Mouse (Mus musculus) induced T-regulatory cell, adult 2 months (primary cell): ENCODE measurements around the gene Fbxo42.
A peak's percentile ranks its signal among the peaks of the same experiment; 100 is the strongest.

Source experiments
- DNase-seq: peaks from one replicate; pipeline ENCODE4 v3.0.0-alpha.2; 2012; ENCODE audit warnings: low read depth

Fbxo42 gene

DNA sequence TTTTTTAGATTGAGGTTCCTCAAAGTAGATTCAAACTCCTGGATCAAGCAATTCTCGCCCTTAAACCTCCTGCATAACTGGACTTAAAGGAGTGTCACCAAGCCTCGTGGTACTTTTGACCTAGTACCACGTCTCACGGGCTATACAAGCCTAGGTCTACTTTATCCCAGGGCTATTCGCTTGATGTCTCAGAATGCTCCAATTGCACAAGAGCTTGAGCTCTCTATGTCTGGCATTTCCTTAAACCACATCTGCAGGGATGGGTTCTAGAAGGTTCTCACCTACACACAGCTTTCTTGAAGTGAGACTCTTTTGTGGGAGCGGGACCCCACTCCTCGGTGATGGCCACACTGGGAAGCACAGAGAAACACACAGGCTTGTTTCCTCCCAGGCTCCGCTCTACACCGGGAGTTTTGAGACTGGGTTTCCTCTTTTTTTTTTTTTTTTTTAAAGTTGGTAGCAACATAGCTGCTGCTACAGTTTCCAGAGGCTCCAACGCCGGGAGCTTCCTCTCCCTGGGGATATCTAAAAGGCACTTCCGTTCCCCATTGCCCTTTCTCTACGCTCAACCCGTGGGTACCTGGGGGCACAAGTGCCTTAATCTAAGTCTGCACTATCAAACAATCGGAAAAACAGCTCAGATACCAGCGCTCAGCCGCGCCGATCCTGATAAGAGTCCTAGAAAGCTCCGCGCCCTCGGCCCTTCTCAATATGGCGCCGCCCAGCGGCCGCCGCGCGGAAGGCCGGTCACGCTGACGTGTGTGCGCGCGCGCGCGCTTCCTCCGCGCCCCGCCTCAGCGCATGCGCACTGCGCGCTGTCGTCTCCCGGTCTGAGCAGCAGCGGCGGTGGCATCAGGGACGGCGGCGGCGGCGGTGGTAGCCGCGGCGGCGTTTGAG lies at the start of gene Fbxo42:
Gene Fbxo42, plus strand, starts transcription at position 802 of the 897 bp plus-strand sequence.
- DNase-seq = peak; percentile 97

DNA sequence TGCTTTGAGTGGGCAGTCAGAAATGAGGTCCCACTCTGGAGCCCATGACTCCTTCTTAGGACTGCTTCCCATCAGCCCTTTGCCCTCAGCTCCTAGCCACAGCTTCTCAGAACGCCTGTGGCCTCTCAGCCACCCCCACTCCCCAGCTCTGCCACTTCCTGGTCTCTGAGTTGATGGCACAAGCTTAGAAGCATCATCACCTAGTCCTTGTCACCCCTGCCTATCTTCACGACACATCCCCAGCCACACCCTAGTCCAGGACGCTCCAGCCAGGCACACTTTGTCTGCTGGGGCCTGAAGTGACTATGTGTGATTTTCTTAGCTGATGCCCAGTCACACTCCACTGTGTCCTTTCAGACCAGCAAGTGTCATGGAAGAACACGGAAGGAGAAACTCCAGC lies 48.8 kb upstream of the Fbxo42 start:
- DNase-seq = no peak

DNA sequence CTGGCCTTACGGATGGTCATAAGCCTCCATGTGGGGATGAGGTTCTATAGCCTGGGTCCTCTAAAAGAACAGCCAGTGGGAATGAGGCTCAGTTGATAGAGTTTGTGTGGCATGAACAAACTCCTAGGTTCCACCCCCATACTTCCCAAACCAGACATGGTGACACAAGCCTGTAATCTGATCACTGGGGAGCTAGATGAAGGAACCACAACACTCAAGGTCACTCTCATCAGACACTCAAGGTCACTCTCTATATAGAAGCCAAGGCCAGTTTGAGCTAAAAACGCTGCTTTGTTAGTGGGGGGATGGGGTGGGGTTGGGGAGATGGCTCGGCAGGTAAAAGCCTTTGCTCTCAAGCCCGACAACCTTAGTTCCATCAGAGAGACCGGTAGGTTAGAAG lies 47.8 kb upstream of the Fbxo42 start:
- DNase-seq = no peak

DNA sequence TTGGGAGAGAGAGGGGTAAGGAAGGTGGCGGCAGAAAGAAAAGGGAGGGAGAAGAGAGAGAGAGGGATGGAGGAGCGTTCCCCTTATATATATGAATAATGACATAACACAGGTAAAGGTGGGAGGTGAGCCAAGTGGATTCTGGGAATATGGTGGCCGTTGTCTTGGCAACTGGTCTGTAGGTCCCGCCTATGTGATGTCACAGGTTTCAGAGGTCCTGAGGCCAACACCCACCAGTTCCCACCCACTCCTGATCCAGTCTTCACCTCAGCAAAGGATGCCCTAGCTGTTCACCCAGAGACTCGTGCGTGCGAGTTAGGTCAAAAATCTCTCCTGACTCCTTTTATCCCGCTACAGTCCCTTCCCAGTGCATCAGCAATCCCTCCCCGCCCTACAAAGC lies 46.4 kb upstream of the Fbxo42 start:
- DNase-seq = no peak

DNA sequence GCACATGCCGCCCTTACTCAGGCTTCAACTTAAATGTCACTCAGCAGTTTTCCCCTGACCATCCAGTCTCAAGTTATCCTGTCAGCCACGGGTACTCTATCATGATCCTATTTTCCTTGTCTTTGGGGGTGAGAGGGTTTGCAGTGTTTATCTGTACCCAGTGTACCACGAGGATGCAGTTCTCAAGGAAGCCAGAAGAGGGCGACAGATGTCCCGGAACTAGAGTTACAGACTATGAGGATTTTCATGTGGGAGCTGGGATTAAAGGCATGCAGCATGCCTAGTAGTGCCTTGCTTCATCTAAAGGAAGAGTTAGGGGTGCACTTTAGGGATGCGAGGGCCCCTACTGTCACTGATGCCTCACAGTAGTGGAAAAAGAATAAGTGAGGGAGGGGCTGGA lies 45.9 kb upstream of the Fbxo42 start:
- peak; percentile 58 for DNase-seq

DNA sequence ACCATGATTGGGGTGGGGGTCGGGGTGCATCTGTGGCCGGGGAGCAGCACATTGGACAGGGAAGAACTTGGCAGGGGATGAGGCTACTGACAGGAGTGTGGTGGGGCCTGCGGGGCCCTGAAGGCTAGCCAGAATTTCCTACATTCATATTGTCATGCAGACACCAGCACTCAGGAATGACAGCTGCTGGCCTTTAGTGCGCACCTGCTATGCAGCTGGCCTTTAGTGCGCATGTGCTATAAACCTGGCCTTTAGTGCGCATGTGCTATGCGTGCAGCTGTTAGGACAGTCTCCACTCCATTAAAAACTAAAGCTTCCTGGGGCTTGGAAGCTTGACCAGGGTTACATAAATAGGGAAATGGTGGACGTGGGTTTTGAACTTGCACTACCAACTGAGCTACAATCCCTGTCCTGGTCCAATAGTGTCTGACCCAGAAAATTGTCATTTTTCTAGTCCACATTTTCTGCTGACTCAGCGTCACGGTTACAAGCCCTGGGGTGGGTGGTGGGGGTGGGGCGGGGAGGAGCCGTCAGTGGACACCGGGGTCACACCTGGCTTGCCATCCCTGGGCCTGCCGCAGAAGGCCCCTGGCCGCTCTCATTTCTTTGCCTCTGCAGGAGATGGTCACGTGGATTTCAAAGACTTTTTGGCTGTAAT lies 41.1 kb upstream of the Fbxo42 start:
- no peak for DNase-seq

DNA sequence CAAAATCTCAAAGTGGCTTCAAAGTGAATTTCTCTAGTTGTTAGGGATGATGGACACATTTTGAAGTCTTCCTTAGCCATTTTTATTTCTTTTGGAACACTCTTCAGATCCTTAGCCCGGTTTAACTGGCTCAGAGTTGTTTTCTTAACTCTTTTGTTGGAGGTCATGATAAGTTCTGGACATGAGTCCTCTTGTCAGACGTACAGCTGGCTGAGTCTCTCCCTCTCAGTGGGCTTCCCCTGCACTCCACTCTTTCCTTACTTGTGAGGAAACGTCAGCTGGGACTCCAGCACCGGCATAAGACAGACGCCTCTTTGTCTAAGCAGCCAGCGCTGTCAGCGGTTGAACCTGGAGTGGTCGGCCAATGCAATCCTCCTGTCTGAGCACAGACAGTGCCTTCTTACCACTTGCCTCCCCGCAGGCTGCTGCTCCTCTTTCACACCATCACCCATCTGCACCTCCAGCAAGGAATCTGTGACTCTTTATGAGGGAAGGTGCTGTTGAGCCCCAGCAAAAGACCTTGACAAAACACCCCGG lies 39.4 kb upstream of the Fbxo42 start:
- no peak for DNase-seq

DNA sequence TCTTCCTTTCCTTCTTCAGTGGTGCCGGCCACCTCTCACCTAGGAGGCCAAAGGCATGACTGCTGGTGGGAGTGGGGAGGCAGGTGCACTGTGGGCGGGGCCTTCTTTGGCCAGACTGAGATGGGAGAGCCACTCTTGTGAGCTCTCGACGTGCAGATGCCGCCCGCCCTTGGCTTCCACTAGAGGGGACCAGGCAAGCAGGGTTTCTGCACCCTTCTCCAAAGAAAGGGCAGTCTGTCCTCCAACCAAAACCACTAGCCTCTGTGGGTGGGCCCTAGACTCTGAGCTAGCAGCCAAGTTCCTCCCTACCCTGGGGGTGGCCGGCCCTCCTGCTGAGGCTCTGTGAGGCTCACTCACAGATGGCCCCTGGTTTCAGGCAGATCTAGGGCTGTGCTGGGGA lies 33.9 kb upstream of the Fbxo42 start:
- DNase-seq = no peak

DNA sequence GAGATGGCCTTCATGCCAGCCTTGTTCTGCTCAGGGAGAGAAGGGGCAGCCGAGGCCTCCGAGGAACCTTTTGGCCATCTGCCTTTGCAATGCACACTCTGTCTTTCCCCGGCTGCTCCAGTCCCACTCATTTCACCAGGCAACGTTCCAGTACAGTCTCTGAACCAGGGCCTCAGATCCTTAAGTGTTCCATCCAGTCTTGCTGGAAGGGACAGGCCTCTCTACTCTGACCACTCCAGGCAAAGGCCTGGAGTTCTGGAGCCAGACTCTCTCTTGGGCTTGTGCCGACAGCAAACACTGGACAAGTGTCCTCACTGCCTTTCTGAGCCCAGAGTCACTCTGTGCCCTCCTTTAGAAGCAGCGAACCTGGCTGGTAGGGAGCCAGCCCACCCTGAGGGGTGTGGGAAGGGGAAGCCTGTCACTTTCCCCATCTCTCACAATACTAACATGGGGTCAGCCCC lies 33.2 kb upstream of the Fbxo42 start:
- DNase-seq = no peak

DNA sequence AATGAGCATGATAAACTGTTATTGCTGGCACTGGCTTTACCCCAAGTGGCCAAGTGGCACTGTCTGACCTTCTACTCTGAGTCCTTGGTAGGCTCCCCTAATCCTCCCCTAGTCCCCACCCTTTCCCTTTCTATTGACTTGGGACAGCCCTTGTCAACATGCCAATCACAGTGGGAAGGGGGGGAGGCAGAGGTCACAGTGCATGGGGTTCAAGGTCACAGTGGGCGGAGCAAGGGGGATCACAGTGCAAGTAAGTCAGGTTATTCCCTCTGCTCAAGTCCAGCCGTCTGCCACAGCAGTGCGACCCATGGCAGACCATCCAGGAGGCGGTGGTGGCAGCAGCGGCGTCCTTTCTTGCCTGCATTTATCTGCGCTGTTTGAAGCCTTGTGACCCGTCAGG lies 32.3 kb upstream of the Fbxo42 start:
- DNase-seq = no peak

DNA sequence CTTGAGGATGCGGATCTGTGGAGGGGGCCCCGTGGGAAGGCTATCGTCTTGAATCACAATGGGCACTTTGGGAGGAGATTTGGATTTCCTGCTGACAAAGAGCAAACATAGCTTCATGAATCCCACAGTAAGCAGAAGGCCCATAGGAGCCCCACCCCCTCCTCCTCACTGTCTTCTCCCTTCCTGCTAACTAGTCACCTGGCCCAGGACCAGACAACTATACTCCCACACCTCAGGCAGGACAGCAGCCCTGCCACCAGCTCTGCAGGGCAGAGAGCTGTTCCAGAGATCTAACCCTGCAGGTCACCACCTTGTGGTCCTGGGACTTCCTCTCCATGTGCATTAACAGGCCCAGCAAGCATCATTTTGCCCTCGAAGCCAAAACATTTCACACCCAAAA lies 29.0 kb upstream of the Fbxo42 start:
- no peak for DNase-seq

DNA sequence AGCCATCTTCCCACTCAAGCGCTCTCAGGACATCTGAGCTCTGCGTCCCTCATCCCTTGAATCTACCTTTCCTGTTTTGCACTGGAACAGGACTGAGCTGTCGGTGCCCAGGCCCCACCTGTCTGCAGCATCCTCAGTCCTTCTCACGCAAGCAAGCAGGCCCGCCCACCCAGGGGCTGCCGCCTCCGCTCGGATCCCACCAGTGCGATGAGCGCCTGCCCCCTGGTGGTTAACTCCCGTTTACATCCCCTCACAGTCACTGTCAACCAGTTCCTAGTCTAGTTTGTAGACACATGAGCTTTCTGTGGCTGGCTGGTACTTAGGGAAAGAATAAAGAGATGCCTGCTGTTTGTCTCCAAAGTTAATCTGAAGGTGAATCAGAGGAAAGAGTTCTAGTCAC lies 27.0 kb upstream of the Fbxo42 start:
- DNase-seq = peak; percentile 48

DNA sequence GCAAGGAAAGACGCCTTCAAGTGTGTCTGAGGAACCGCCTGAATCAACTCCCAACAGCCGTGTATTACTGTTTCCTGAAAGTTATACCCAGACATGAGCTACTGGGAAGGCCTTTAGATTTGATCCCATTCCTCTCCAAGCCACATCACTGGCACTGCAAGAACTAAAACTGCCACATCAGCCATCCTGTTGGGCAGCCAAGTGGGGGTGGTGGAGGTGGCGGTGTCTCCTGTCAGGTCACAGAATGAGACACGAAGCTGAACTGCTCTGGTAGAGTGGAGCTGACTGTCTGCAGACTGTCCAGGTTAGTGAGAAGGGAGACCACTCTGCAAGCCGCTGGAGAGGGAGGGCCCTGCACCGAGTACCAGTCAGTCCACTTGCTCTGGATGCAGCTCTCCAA lies 25.1 kb upstream of the Fbxo42 start:
- no peak for DNase-seq

DNA sequence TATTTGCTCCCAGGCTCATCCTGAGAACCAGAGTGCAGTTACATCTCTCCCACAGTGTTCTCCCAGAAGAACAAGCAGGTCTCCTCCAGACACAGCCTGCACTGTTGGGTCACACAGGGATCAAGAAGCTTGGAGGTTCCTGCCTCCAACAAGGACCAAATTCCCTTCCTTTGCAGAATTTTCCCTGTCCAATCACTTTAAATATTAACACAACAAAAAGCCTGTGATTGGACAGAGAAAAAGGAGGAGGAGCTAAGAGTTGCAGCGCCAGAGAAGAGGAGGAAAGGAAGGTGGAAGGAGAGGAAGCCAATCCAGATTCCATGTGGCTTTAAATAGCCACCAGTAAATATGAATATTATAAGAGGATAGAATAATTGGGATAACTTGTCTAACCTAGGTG lies 24.6 kb upstream of the Fbxo42 start:
- no peak for DNase-seq

DNA sequence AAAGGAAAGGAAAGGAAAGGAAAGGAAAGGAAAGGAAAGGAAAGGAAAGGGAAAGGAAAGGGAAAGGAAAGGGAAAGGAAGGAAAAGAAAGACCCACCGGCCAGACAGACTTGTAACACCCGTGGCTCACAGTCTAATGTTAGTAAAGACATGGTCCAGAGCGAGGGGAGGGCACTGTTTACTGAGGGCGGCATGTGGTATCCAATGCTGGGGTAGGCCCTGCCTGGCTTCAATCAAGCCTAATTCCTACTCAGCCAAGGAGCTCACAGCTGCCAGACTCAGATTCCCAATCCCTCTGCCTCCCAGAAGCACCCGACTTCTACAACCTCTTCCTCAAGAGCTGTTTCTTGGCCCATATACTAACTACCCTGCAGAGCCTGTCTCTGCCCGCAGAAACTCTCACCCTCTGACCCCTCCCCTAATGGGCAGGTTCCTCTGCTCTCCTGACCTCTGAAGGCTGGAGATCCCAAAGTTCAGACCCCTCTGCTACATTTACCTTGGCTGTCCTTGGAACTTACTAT lies 18.5 kb upstream of the Fbxo42 start:
- no peak for DNase-seq

DNA sequence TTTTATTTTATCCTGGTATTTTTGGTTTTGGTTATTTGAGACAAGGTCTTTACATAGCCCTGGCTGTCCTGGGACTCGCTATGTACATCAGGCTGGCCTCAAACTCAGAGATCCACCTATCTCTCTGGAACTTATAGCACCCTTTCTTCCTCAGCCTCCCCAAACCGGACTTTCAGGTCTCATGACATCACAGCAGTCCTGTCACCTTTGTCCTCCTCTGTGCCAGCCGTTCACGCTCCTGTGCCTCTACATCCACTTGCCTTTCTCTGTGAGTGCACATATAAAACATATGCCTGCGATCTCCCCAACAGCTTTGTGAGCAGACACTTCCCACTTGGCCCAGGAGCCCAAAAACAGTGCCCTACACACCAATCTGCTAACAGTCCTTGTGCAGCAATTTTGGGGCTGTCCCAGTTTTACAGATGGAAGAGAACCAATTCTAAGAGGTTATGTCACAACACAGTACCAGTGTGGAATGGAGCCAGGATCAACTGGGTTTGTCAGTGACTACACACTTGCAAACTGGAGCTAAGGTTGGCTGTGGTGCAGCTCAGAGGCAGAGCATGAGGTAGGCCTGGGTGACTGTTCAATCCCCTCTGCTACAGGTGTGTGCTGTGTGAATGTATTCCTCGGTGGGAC lies 16.9 kb upstream of the Fbxo42 start:
- no peak for DNase-seq

DNA sequence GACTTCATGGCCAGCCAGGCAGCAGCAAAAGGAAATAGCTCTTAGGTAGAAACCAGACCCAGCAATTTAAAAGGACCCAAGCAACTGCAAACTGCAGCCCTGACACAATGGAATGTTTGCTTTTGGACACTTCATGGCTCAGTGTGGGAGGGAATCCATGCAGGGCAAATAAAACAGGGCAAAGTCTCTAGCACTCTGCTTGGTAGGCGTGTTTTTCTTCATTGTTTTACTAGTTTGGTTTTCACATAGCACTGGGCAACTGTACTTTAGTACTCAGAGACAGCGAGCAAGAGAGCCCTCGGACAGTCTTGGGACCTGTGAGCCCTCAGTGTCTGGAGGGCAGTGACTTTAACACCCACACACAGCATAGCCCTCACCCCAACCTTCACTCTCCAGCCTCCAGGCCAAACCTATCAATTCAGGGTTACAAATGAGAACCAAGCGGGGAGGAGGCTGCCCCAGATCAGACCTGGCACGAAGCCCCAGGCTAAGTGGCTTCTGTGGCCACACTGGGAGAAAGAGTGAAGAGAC lies 16.1 kb upstream of the Fbxo42 start:
- no peak for DNase-seq

DNA sequence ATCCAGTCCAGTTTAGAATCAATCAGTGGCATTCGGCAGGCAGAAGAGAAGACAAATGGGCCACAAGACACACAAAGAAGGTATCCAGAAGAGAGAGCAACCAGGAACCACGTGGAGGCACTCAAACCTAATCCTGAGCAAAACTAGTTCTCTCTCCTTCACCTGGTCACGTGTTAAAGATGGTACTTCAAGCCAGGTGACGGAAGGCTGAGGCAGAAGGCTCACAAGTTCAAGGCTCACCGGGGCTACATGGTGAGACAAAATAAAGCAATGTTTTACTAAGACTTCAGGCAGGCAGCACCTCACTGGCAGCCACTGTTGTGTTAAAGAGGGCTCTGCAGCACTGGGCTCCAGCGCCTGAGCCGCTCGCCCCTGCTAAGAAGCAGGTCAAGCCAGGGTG lies 15.5 kb upstream of the Fbxo42 start:
- no peak for DNase-seq

DNA sequence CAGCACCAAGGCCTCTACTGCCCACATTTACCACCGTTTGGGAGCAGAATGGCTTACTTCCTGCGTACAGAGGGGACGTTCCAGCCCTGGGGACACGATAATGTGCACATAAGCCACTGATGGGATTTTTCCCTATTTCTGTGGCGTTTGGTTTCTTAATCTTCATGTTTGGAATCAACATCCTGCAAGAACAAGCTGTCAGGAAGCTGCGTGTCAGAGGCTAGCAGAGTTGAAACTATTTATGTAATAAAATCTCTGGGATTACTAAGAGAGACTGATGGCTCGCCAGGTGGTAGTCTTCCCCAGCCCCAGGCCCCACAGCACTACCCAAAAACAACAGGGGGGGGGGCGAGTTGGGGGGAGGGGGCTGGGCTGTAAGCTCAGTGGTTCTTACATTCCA lies 14.5 kb upstream of the Fbxo42 start:
- no peak for DNase-seq

DNA sequence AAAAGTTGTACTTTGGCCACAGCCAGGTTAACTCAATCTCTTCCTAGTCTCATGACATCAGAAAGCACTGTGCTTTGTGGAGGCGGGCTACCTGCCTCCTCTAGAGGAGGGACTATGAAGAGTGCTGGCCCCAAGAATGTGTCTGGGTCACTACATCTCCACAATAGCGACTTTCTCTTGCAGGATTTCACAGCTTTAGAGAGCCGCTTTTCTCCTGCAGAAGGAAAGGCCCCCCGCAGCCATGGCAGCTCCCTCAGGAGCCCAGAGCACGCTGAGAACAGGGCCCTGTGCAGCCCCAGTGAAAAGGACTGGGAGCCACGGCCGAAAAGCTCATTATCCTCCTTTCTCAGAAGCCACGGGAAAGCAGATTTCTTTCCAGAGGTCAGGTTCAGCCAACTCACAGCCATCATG lies 13.7 kb upstream of the Fbxo42 start:
- no peak for DNase-seq

DNA sequence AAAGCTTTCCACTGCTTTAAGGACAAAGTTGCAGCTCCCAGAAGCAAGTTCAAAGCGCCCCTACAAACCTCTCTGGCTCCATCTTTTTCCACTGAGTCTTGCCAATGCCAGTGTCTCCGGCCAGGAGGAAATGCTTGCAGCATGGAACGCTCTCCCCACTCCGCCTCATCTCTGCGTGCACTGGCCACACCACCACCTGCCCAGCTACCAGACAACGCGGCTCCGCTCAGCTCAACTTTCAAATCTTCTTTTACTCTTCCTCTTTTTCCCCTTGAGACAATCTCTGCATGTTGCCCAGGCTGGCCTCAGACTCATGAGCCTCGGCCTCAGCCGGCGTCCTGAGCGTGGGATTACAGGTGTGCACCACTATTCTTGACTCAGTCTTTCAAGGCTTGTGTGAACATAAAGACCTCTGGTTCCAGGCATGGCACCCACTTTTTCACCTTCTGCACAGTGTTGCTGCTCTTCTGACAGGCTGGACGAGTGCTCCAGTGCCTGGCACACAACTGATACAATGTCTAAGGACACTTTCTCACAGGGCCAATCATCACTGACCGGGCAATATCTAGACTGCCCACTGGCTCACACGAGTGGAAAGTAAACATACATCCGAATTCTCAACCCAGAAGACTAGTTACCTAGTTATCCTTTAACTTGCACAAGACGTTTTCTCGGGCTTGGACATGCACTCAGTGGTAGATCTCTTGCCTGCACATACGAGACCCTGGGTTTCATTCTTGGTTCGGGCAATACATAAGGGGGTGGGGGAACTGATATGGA lies 12.8 kb upstream of the Fbxo42 start:
- DNase-seq = no peak
